Mouse (Mus musculus) large intestine, adult 2 months (tissue): ENCODE measurements around the gene Rcl1. TPM values are rescaled to one million over a fixed set of nuclear protein-coding genes. Genes with fewer than 3 reads are reported as not detected.

Source experiments
- DNase-seq: peaks from one replicate; pipeline ENCODE4 v3.0.0-alpha.2; 2012; ENCODE audit warnings: low read depth, low spot score
- WGBS: fragments of 180-500 bp; shearing (Covaris S2); methylation state at CpG from one replicate; pipeline ENCODE4 v1.1.7; 2018; 5-methylcytosine and 5-hydroxymethylcytosine counted together
- polyA plus RNA-seq: library from polyadenylated mRNA; depleted of rRNA; stranded (reverse); fragments of >200 nt; gene quantifications from 2 replicates; pipeline ENCODE4 v1.2.3, GENCODE M21; 2012; rRNA removed

The Rcl1 gene
- polyA plus RNA-seq = 16.4 and 17.5 TPM in 2 replicates

DNA sequence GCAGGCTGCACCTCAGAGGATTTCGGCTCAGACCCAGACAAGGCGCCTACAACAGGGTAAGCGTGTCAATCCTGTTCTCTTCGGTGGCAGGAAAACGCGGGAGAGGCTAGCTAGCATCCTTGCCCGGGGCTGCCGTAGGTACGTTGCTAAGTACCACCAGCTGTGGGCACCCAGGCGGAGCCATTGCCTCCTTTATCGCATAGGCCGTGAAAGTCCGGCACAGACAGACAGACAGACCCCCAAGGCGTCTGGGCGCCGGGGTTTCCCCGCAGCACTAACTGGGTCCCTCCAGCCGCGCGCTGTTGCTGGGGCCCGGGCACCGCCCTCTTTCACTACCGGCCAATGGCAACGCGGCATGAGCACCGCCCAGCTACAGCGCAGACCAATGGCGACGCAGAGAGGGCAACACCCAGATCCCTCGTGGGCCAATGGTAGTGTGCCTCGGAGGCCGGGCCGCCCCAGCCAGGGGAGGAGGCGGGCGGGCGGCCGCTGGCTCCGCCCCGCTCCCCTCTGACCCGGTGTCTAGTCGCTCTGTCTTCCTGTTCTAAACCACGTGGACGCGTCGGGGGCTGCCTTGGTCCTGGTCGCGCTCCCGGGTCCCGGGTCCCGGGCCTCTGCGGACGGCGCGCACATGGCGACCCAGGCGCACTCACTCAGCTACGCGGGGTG, at the start of gene Rcl1:
Gene Rcl1, plus strand, starts transcription at position 502 of the 669 bp plus-strand sequence.
- under 1% methylated on average over 58 of the region's 58 CpGs for WGBS
- peak; percentile 85 for DNase-seq

GRCm38 (mm10) chr19:29052786-29053185, 48.4 kb upstream of the Rcl1 start:
- DNase-seq = no peak
- WGBS = 70% methylated on average over 12 of the region's 12 CpGs

DNA sequence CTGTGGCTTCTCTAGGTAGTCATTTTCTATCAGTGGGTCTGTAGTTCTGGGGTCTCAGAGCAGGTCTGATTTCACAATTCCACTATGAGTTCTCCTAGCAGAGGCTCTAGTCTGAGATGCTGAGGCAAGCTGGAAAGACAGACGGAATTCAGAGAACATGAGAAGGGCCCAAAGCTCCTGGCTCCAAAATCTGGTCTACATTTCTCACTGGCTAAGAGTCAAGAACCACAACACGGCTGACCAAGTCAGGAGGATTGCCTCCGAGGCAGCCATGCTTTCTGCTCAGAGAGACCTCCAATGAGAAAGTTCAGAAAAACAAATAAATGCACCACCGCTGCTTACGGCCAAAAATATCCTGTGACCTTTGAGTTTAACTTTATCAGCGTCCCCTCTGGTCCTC, 46.6 kb upstream of the Rcl1 start:
- 40% methylated on average over 6 of the region's 6 CpGs for WGBS
- no peak for DNase-seq

DNA sequence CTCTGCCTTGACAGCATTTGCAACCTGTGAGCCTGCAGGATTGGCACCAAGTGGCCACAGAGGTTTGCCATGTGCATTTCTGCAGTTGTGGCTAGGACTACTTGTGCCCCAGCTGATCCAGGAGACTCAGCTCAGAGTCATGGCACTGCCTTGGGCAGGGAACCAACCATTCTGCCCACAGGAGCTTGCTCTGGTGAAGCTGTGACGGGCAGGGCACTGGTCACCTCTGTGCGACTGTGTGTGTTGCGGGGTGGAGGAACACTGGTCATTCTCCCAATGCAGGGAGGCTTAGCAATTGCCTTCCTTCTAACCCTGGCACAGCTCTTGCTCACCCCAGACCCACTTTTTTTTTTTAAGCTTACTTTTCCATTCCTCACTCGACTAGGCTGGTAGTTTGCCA, 45.7 kb upstream of the Rcl1 start:
- 88% methylated on average over 4 of the region's 4 CpGs for WGBS
- DNase-seq = no peak

DNA sequence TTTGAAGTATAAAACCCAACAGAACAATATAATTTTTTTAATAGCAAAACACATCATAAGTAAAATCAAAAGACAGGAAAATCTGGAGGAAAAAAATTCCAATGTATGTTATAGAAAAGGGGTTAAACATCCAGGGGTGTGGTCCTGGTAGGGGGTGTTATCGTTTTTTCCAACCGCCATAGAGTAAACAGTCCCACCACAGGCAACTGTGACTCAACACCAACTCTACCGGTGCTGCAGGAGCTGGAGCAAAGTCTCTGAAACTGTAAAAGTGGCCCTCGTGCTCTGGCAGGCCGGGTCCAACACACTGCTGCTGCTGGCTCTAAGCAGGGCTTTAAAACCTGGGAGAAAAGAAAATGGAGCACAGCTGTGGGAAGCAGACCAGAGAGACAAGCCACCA, 42.4 kb upstream of the Rcl1 start:
- 40% methylated on average over 5 of the region's 5 CpGs for WGBS
- DNase-seq = no peak

DNA sequence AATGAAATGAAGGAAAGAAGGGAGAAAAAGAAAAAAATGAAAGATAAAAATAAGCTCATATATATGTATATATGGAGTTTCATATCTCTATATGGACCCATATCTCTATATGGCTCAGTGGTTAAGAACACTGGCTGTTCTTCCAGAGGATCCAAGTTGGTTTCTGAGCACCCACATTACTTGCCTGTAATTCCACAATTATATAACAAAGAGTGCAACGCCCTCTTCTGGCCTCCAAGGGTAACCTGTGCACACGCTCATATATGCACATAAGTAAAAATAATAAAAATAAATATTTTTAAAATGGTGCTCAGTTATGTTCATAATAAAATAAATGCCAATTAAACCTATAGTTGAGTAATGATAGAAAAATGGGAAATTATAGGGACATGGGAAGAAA, 41.5 kb upstream of the Rcl1 start:
- WGBS = 82% methylated on average over 2 of the region's 2 CpGs
- DNase-seq = no peak

DNA sequence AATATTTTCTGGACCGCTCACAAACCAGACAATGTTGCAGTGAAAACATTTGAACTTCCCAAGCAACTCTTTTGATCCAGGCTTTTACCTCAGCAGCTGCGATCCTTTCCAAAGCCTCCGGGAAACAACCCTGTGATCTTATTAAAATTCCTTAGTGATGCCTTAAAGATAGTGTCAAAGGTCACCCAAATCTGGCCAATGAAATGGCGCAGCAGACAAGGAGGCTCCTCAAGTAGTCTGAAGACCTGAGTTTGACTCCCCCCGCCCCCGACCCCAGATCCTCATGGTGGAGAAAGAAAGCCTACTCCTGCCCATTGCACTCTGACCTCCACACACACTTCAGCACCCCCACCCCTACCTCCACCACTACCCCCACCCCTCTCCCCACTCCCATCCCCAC, 40.9 kb upstream of the Rcl1 start:
- DNase-seq = no peak
- WGBS = 25% methylated on average over 6 of the region's 6 CpGs

GRCm38 (mm10) chr19:29063009-29063408, 38.2 kb upstream of the Rcl1 start:
- 88% methylated on average over 5 of the region's 5 CpGs for WGBS
- DNase-seq = no peak

DNA sequence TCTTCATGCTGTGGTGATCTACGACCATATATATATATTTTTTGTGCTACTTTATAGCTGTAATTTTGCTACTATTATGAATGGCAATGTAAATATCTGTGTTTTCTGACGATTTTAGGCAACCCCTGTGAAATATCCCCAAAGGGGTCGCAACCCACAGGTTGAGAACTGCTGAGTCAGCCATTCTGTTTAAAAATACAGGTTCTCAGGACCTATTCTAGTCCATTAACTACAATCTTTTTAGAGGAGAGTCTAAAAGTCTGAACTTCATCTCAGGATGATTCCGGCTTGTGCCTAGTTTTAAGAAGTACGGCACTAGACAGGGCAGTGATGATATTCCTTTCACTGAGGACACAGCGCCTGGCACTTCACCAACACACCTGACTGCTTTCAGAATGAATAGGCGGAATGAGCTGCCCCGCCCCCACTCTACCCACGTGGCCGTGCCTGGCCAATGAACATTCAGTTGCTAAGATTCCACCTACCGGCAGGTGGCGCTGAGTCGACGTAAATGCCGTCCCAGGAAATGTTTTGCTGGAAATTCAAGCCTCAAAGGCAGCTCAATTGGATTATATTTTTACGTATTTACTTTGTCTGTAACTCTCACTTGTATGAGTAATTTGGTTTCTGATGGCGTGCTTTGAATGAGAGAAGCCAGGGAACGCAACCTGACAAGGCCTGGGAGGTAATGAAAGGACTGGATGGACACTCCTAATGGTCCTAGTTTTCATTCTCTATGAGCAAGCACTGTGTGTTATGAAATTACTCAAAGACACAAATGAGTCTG, 37.4 kb upstream of the Rcl1 start:
- 9% methylated on average over 18 of the region's 18 CpGs for WGBS
- no peak for DNase-seq

GRCm38 (mm10) chr19:29064451-29065102, 36.6 kb upstream of the Rcl1 start:
- no peak for DNase-seq
- 12% methylated on average over 9 of the region's 9 CpGs for WGBS

DNA sequence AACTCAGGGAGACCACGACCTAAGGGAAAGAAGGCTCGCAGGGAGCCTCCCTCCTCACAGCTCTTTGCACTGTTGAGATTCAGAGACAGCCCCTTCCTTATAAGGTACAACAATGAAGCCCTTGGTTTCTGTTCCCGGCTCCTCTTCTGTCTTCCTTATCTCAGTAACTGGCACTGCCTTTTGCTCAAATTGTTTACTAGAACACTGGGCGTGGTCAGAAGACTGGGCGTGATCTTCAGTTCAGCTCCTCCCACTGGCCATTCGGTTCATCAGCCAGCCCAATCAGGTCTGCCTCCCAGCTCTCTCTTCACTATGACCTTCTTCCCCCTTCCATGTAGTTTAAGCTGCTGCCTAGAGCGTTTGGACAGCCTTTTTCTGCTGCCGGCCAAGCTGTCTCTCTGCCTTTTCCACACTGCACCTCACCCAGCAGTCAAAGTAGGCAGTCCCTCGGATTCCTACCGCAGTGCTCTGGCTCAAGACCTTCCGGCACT, 34.1 kb upstream of the Rcl1 start:
- no peak for DNase-seq
- 7% methylated on average over 11 of the region's 11 CpGs for WGBS

DNA sequence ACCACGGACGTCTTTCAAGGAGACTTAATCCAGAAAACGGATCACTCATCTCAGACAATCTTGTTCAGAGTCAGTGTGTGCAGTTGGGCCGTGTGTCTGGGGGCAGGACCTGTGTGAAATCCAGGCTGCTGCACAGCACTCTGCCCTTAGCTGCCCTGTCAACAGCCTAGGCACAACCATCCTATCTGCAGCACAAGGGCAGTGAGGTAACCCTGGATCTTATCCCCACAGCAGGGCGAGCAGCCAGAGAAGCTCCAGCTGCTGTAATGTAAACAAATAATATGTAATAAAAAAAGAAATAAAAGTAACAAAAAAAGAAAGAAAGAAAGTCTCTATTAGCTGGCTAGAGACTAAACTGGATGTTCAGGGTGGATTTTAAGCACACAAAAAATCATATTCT, 32.0 kb upstream of the Rcl1 start:
- no peak for DNase-seq
- 26% methylated on average over 5 of the region's 5 CpGs for WGBS

GRCm38 (mm10) chr19:29074802-29075201, 26.4 kb upstream of the Rcl1 start:
- no peak for DNase-seq
- 63% methylated on average over 6 of the region's 6 CpGs for WGBS

- DNase-seq = no peak
- 78% methylated on average over 6 of the region's 6 CpGs for WGBS
Measured at GRCm38 (mm10) chr19:29088628-29089027, 12.5 kb upstream of the Rcl1 start.

DNA sequence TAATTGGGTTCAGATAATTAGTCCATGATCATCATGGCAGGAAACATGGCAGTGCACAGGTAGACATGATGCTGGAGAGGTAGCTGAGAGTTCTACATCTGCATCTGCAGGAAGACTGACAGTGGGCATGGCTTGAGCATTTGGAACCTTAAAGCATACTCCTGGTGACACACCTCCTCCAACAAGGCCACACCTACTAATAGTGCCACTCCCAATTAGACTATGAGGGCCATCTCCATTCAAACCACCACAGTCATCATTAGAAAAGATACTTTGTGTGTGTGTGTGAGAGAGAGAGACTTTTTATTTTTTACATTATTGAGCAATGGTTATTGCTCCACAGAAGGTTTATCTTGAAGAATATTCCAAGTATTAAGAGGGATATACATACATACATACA, 9.0 kb upstream of the Rcl1 start:
- no peak for DNase-seq

- WGBS = 79% methylated on average over 5 of the region's 5 CpGs
Measured at GRCm38 (mm10) chr19:29099106-29099505, 2.1 kb upstream of the Rcl1 start.

GRCm38 (mm10) chr19:29099596-29099995, 1.6 kb upstream of the Rcl1 start:
- WGBS = 79% methylated on average over 4 of the region's 4 CpGs
- DNase-seq = no peak

More at GRCm38 (mm10) chr19:29099106-29099505, 2.1 kb upstream of the Rcl1 start:
- no peak for DNase-seq

DNA sequence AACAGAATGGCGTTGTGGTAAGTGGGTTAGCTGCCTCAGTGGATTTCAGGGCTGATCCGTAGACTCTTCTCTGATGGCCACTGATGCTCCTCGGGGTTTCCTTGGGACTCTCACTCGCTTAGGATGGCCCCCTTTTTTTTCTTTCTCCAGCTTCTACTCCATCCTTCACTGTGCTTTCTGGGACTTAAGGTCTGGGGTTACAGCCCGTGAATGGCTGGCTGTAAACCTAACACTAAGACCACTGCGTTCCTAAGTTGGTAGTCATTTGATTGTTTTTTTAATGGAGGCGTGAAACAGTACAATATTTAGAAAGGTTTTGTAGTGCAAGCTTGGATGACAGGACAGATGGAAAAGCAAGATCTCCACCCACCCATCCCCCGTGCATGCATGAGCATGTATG, 914 bp upstream of the Rcl1 start:
- 15% methylated on average over 8 of the region's 8 CpGs for WGBS
- no peak for DNase-seq

- DNase-seq = no peak
- WGBS = under 1% methylated on average over 27 of the region's 27 CpGs
Measured at GRCm38 (mm10) chr19:29101591-29101990, 416 bp downstream of the Rcl1 start.

- DNase-seq = no peak
- WGBS = 8% methylated on average over 13 of the region's 13 CpGs
Measured at GRCm38 (mm10) chr19:29102098-29102497, 923 bp downstream of the Rcl1 start.

- 97% methylated on average over 4 of the region's 4 CpGs for WGBS
- DNase-seq = no peak
Measured at GRCm38 (mm10) chr19:29105816-29106215, 4.6 kb downstream of the Rcl1 start.
